Mouse (Mus musculus) heart, postnatal 36 days (tissue): Measurements from ENCODE around the gene Cblb. TPM values are rescaled to one million over a fixed set of nuclear protein-coding genes. Genes with fewer than 3 reads are reported as not detected.

Source experiments
- DNase-seq, 2 experiments: peaks; one replicate each; pipeline ENCODE4 v3.0.0; 2021 to 2022
- intact Hi-C: fragments of 180-260 bp; cut with DNase I; formaldehyde crosslinking; loops from one replicate; pipeline ENCODE4 v1.15.1; 2025
- total RNA-seq, 2 experiments: library from RNA; stranded (reverse); gene quantifications; 2 replicates each; pipeline ENCODE4 v1.2.3; 2021

Gene Cblb
- total RNA-seq, 2 experiments from 2014 or later: 15.6 to 18.1 TPM

DNA sequence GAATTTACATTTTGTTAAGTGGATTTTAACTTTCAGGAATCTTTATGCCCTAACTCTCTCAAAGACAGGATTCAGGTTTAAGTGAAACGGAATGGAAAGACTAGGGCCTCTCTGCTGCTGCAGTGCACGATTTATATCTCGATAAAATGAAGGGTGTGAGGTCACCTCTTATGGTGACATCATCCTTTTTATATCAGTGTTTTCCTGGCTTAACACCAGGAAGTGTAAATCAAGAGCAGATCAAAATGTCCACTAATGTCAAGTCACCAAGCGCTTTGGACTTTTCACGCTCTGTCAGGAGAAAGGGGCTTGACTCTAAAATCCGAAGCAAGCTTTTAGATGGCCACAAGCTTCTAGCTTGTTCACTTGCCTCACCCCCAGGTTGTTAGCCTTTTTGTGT lies 38.6 kb downstream of the Cblb start:
- intact Hi-C loops: no loop called here
- DNase-seq: no peak

GRCm38 (mm10) chr16:52070128-52070527 lies 39.1 kb downstream of the Cblb start:
- DNase-seq: no peak
- intact Hi-C loops: no loop called here

- intact Hi-C loops: no loop called here
- DNase-seq: no peak
These were observed 40.3 kb downstream of the Cblb start for GRCm38 (mm10) chr16:52071290-52071689.

GRCm38 (mm10) chr16:52071766-52072209 lies 40.8 kb downstream of the Cblb start:
- peak in 1 of 2 experiments; percentile 49 for DNase-seq
- intact Hi-C loops: no loop called here

DNA sequence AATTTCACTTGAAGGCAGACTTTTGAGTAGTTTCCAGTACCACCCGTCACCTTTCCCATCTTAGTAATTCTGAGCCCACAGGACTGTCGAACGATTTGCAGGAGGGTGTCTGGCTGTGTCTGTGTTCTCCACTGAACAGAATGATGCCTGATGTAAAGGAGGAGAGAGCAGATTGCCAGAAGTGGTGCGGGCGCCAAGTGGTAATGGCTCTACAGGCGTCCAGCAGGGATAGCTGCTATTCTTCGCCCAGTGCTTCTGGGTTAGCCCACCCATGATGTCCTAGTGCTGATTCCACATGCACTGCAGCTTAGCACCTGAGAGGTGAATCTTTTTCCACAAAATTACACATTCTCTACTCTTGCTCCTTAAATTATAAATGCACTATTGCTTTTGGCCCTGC lies 45.6 kb downstream of the Cblb start:
- no peak for DNase-seq
- intact Hi-C loops: loop anchor here (5.0 kb wide), 1 partner anchor 44 kb away; the partner anchor contains the start of gene Cblb

DNA sequence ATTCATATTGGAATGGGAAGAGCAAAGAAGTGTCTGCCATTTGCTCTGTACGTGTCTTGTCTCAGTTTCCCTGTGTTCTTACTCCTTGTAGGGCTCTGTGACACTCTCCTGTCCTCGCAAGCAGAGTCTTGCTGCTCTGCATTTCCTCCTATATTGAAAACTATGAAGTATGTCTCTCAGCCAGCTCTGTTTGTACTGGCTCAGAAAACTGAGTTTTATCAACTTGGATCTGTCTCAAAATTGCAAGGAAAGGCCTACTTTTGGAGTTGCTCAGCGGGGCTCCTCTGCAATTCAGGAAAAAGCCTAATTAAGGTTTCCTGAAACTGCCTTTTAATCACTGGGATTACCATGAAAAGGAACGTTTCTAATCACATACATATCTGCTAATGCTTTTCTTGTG lies 46.9 kb downstream of the Cblb start:
- intact Hi-C loops: loop anchor here (5.0 kb wide), 1 partner anchor 46 kb away; the partner anchor contains the start of gene Cblb

DNA sequence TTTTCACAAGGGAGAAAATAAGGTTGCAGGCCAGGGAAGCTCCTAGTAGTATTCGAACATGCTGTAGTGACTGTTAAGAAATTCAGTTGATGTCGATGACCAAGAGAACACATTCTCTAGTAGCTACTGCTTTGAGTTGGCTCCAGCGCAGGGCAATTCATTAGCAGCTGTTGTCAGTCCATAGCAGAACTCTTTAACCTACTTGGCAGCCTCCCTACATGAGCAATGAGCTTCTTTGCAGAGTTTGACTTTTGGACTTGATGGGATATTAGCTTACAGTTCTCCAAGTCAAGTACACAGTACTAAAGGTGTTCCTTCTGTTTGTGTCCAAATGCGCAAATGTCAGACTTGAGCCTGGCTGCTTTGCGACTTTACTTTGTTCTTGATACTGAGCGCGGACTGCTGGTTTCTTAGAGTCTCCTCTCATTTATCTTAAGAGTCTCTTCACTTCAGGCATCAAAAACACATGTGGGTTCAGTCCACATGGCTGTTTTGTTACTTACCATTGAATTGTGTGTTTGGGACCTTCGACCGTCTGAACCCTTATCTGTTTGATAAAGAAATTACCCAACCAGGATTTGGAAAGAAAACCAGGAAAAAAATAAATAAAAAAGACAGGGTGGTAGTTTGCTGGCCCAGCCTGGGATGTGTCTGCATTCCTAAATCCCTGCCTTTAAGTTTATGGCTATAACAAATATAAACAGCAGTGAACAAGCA lies 47.9 kb downstream of the Cblb start:
- DNase-seq: no peak
- intact Hi-C loops: loop anchor here (5.0 kb wide), 1 partner anchor 47 kb away; the partner anchor contains the start of gene Cblb

More for the DNA sequence above, 46.9 kb downstream of the Cblb start:
- DNase-seq: no peak

DNA sequence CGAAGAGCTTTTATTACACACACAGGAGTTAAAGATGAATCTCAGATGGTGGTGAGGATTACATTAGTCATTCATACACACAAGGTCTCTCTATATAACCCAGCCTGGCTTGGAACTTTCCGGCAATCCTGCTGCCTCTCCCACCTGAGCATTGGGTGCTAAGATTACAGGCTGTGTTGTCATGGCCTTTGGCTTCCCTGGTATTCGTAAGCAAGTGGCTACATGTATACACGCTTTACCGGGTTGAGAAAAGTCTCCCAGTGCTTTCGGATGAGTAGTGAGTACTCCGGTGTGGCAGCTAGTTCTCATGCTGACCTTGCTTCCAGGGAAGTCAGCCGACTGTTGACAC lies 48.4 kb downstream of the Cblb start:
- DNase-seq: no peak
- intact Hi-C loops: loop anchor here (5.0 kb wide), 1 partner anchor 47 kb away; the partner anchor contains the start of gene Cblb

GRCm38 (mm10) chr16:52080619-52081395 lies 49.8 kb downstream of the Cblb start:
- no peak for DNase-seq
- intact Hi-C loops: no loop called here

- intact Hi-C loops: no loop called here
- DNase-seq: no peak
These were observed 50.7 kb downstream of the Cblb start for GRCm38 (mm10) chr16:52081756-52082155.

- DNase-seq: no peak
- intact Hi-C loops: no loop called here
These were observed 55.9 kb downstream of the Cblb start for GRCm38 (mm10) chr16:52086793-52087450.

- DNase-seq: no peak
- intact Hi-C loops: no loop called here
These were observed 58.3 kb downstream of the Cblb start for GRCm38 (mm10) chr16:52089354-52089753.

- intact Hi-C loops: loop anchor here (5.0 kb wide), 1 partner anchor 59 kb away; the partner anchor contains the start of gene Cblb
- DNase-seq: no peak
These were observed 59.9 kb downstream of the Cblb start for GRCm38 (mm10) chr16:52090899-52091298.

GRCm38 (mm10) chr16:52093325-52094253 lies 62.6 kb downstream of the Cblb start:
- DNase-seq: peak in 1 of 2 experiments; percentile 37

GRCm38 (mm10) chr16:52094735-52095459 lies 63.9 kb downstream of the Cblb start:
- DNase-seq: peak; percentile 65 to 73
- intact Hi-C loops: loop anchor here (5.0 kb wide), 1 partner anchor 63 kb away; the partner anchor contains the start of gene Cblb

More at GRCm38 (mm10) chr16:52093325-52094253, 62.6 kb downstream of the Cblb start:
- intact Hi-C loops: loop anchor here (5.0 kb wide), 1 partner anchor 61 kb away; the partner anchor contains the start of gene Cblb

DNA sequence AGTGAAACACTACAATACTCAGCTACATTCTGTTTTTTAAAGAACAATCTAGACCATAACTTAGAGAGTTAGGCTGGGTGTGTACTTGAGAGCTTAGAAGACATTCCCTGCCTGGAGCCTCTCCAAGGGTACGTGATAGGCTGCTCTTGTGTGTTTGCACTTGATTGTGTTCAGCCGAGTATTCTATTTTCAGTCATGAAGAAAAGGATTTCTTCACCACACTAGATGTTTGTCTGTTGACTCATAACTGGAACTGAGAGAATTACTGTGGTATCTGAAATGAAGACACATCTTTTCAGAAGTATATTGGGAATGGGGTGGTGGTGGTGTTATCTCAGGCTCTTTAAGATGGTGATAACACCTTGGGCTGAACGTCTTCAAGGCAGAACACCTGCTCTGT lies 64.6 kb downstream of the Cblb start:
- peak; percentile 42 to 55 for DNase-seq
- intact Hi-C loops: no loop called here

DNA sequence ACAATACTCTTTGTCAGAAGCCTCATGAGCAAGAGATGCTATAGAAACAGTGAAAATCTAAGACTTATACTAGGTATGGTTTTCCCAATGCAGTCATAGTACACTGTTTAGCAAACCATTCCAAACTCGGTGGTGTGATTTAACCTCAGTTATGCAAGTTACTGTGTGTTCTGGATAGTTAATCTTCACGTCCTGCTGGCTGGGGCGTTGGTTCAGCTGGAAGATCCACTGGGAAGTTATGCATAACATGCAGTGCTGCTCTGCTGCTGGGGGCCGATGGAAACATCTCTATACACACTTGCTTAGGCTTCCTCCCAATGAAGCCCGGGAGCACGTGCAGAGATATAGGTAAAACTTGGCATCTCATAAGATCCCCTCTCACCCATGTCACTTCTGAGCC lies 69.4 kb downstream of the Cblb start:
- intact Hi-C loops: no loop called here
- DNase-seq: no peak

DNA sequence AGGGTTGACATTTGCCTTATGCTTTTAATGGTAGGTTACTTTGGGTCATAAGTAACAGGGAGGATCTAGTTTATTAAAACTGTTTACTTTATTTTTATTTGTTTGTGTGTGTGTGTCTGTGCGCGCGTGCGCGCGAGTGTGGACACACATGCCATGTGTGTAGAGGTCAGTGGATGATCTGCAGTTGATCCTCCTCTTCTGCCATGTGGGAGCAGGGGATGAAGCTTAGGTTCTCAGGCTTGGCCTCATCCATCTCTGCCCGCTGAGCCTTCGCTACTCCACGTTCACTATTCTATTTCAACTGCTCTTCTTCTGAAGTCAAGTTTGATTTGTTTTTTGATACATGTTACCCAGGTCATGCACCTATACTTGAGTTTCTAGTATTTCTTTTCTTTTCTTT lies 73.6 kb downstream of the Cblb start:
- intact Hi-C loops: no loop called here
- no peak for DNase-seq

DNA sequence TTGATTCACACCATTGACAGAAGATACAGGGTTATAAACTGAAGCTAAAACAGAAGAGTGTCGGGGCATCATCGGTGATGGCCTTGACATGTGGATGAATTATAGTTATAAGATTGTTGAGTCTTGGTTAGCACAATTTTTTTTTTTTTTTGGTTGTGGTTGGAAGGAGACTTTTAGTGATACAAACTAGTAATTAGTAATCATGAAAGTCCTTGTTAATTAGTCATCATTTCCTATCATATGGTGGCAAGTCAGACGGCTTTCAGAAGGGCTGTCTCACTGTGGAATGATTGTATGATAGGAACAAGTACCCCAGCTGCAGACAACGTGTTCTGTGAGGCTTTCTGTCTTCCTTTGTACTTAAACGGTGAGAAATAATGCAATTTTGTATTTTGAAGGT lies 76.8 kb downstream of the Cblb start:
- DNase-seq: no peak
- intact Hi-C loops: no loop called here
